Mouse (Mus musculus) spleen, postnatal 0 days (tissue): ENCODE data around the gene Fbxl15. TPM values are rescaled to one million over a fixed set of nuclear protein-coding genes. Genes with fewer than 3 reads are reported as not detected.

Experiments used
- microRNA counts: library from miRNA; unstranded; fragments of <30 nt; microRNA quantifications from one replicate; lab custom pipeline; 2015
- polyA plus RNA-seq: library from polyadenylated mRNA; unstranded; fragments of >200 nt; fragmentation: Nextera tagmentation; extraction: Ambion mirVana; gene quantifications from 2 replicates; pipeline ENCODE4 v1.2.1, GENCODE M21; 2015

The Fbxl15 gene
- polyA plus RNA-seq: 13.3 and 13.4 TPM in 2 replicates

DNA sequence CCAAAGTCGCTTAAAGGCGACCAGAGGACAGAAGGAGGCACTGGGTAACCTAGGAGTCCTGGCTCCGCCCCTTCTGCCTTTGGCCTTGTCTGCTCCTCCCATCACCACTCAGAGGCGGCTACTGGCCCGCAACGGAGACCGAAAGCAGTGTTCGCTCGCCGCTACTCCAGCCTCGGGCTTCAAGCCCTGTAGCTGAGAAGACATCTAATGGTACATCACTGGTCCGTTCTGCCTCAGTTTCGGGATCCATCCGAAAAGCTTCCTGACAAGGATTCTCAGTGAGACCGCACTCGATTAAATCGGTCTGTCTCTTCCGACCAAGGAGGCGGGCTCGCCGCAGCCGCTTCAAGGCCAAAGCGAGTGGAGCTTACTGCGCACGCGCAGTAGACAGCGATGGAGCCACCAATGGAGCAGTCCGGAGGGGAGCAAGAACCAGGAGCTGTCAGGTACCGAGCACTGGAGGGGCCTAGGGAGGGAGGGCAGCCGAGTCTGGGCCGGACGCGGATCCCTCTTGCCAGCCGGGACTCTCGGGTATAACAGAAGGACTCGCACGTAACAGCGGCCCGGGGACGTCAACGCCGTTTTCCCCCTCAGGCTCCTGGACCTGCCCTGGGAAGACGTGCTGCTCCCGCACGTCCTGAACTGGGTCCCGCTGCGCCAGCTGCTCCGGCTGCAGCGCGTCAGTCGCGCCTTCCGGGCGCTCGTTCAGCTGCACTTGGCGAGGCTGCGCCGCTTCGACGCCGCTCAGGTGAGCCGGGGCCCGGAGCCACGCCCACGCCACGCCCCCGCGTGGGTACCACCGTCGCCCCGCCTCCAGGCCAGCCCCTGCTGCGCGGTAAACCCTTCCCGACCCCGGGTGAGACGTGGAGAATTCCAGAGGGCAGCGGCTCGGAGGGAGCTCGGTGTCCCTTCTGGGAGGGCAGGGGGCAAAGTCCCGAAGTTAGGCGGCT lies at the start of gene Fbxl15:
Gene Fbxl15 (plus strand): TSS at position 104 of the 950 bp plus-strand sequence.

DNA sequence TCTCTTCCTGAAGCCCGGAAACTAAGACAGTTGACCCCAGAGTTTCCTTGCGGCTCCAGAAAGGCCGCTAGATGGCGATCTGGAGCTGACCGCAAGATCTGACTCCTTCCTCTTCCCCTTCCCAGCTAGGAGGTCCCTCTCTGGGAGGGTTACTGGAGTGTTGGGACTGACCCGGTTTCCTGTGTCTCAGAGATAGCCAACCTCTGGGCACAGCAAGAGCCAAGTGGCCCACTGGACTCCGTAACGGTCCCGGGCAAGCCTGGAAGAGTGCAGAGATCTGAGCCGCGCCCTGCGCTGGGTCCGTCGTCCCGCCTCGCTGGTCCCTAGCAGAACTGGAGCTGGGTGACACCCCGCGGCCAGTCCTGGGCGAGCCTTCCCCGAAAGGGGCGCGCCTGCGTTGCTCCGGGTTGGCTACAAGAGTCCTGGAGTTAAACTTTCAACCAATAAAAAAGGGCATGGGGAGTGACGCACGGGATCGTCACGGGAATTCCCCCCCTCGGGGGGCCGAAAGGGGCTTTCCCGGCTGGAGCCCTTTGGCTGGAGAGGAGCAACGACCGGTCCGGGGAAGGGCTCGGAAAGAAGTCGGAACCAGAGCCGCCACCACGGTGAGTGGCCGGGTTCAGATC lies 23.7 kb upstream of the Fbxl15 start, which contains the start of gene Nfkb2:
Gene Nfkb2 (plus strand): TSS at position 105 of the 626 bp plus-strand sequence.

DNA sequence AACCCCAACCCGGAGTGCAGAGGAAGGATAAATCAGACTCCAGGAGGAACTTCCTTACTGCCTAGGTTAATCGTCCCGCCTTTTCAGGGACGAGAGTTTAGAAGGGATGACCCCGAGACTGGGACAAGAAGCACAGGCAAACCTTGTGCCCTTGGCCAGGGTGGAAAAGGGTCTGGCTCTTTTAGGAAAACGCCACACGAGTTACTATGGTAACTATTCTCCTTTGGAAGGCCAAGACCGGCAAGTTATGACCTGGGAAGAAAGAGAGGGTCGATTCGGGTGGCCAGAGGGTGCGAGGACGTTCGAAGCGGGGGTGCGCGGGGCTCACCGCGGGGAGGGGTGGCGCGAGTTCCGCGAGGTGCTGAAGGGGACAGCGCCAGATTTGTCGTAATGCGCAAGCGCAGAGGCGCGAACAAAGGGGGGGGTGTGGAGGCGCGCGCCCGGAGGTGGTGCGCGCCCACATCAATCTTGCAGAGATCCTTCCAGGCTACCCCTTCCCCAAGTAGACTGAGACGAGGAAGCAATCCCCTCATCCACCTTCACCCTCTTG lies 1.2 kb upstream of the Fbxl15 start, which contains the start of gene Psd:
Gene Psd (minus strand): TSS at position 401 of the 550 bp plus-strand sequence.

GRCm38 (mm10) chr19:46338331-46338936 lies 10.4 kb downstream of the Fbxl15 start, which contains the start of gene Cuedc2:
Gene Cuedc2, minus strand, starts transcription at chr19:46338702.

DNA sequence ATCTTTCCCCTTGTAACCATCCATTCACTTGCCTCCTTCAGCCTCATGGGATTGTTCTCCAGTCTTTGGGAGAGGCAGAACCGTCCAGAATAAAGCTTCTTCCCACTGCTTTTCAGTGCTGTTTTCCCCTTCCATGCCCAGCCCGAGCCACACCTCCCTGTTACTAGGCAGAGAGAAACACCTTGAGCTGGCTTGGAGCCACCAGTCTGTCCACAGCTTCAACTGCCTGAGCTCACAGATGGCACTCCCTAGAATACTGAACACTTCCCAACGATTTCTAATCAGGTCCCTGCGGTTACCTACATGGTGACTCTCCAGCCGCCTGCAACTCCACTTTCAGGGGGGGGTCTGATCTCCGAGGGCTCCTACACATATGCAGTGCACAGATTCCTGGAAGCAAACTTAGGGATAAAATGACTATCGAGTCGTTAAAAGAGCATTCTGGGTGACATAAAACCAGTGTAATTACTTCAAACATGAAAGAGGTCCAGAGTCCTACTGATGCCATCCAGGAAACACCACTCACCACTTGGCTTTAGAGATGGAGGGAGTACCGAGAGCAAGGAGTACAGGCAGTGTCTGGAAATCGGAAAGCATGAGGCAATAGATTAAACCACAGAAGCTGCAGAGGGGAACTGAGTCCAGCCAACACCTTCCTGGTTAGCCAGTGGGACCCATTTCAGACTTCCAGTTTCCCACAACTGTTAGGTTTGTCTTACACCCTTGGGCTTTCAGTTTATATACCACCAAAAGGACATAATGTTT lies 22.4 kb downstream of the Fbxl15 start, which contains the start of gene 2310034G01Rik:
Gene 2310034G01Rik (minus strand): TSS at position 135 of the 765 bp plus-strand sequence.

MicroRNA genes within 50 kb of the gene (microRNA counts, 519-probe panel; counts per million panel counts)
- 4,074 counts per million, percentile 17 among the panel's probes with 10 or more counts for microRNA mmu-miR-146b (lab: Ali Mortazavi, UCI)

Other genes starting within 250 kb of the Fbxl15 start
- 0.10 and 0.25 TPM in 2 replicates for gene Elovl3, start 196.3 kb upstream of the Fbxl15 start, polyA plus RNA-seq
- 0.34 TPM in 1 of 2 replicates, not detected in the other for gene Pitx3, start 179.9 kb upstream of the Fbxl15 start, polyA plus RNA-seq
- 14.4 and 17.6 TPM in 2 replicates for gene Gbf1, start 175.7 kb upstream of the Fbxl15 start, polyA plus RNA-seq
- gene Nfkb2, start 23.9 kb upstream of the Fbxl15 start, polyA plus RNA-seq: 5.3 and 6.6 TPM in 2 replicates
- 6.7 and 7.3 TPM in 2 replicates for gene Psd, start 1.0 kb upstream of the Fbxl15 start, polyA plus RNA-seq
- 106 and 114 TPM in 2 replicates for gene Cuedc2, start 10.5 kb downstream of the Fbxl15 start, polyA plus RNA-seq
- gene Mfsd13a, start 12.9 kb downstream of the Fbxl15 start, polyA plus RNA-seq: 6.4 and 7.9 TPM in 2 replicates
- gene 2310034G01Rik, start 22.1 kb downstream of the Fbxl15 start, polyA plus RNA-seq: 1.0 and 1.3 TPM in 2 replicates
- gene Actr1a, start 67.6 kb downstream of the Fbxl15 start, polyA plus RNA-seq: 60.3 and 65.2 TPM in 2 replicates
- gene Sufu, start 68.7 kb downstream of the Fbxl15 start, polyA plus RNA-seq: 8.4 and 9.6 TPM in 2 replicates
- gene Trim8, start 173.5 kb downstream of the Fbxl15 start, polyA plus RNA-seq: 15.5 and 16.0 TPM in 2 replicates
- 22.2 and 24.3 TPM in 2 replicates for gene Arl3, start 245.0 kb downstream of the Fbxl15 start, polyA plus RNA-seq
- 7.1 and 9.3 TPM in 2 replicates for gene Sfxn2, start 245.2 kb downstream of the Fbxl15 start, polyA plus RNA-seq